Mouse (Mus musculus): Measurements from ENCODE around the gene Rpgrip1l. TPM values are rescaled to one million over a fixed set of nuclear protein-coding genes. Genes with fewer than 3 reads are reported as not detected.

Rpgrip1l gene
- polyA plus RNA-seq, 1 experiment from 2014 or later = 7.9 TPM

- Histone ChIP-seq H3K9me3 (ENCODE audit: low read length) (no peaks in the 10 kb centered on the region), H3K36me3 (ENCODE audit: insufficient read depth, low read length) (peaks cover 6% of the 10 kb centered on the region; the same call in 1 of the 2 replicates), H3K27me3 (ENCODE audit: insufficient read depth, low read length) (no peaks in the 10 kb centered on the region), H3K27ac (ENCODE audit: low read length) (no peak overlapping the region), H3K4me2 (replicated peaks; ENCODE audit: low read depth, low read length) (no peak overlapping the region), H3K4me1 (ENCODE audit: insufficient read depth, low read length) (0 out of 2 replicates have a peak, but pooled peaks cover 7% of the 10 kb centered on the region), H3K4me3 (ENCODE audit: low read length) (no peak overlapping the region), H3K9ac (replicated peaks; ENCODE audit: low read length) (no peak overlapping the region)
- no peak for ATAC-seq (ENCODE audit: low FRiP score, low TSS enrichment)
- WGBS = 88% methylated on average over 3 of the region's 3 CpGs
Observed at GRCm38 (mm10) chr8:91352598-91352997, 39.5 kb upstream of the Rpgrip1l start.

DNA sequence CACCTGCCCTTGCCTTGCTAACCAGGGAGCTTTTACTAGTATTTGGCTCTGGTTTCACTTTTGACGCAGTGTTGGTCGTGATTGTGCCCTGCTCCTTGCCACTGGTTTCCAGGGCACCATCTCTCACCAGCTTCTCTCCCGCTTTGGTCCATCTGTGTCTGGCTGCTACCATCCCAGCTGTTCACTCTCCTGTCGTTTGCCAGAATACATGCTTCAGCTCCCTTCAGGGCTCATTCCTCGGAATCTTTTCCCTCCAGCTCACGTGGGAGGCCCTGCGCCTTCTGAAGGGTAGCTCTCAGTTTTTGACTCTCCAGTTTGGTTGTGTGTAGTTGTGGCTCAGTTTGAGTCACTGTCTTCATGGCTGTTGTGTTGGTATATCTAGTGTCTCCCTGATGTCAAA lies 37.6 kb upstream of the Rpgrip1l start:
- Histone ChIP-seq H3K4me3 (ENCODE audit: low read length) (no peak overlapping the region), H3K9ac (replicated peaks; ENCODE audit: low read length) (no peak overlapping the region), H3K4me2 (replicated peaks; ENCODE audit: low read depth, low read length) (no peak overlapping the region), H3K27me3 (ENCODE audit: insufficient read depth, low read length) (no peaks in the 10 kb centered on the region), H3K27ac (ENCODE audit: low read length) (no peak overlapping the region), H3K4me1 (ENCODE audit: insufficient read depth, low read length) (0 out of 2 replicates have a peak, but pooled peaks cover 10% of the 10 kb centered on the region), H3K36me3 (ENCODE audit: insufficient read depth, low read length) (peaks cover 6% of the 10 kb centered on the region; the same call in 1 of the 2 replicates), H3K9me3 (ENCODE audit: low read length) (no peaks in the 10 kb centered on the region)
- WGBS = 54% methylated on average over 7 of the region's 7 CpGs
- no peak for ATAC-seq (ENCODE audit: low FRiP score, low TSS enrichment)

GRCm38 (mm10) chr8:91349816-91350215 lies 36.8 kb upstream of the Rpgrip1l start:
- no peaks in the 10 kb centered on the region for H3K9me3 ChIP-seq (ENCODE audit: low read length)
- H3K36me3 ChIP-seq (ENCODE audit: insufficient read depth, low read length) = peaks cover 6% of the 10 kb centered on the region; the same call in 1 of the 2 replicates
- H3K4me1 ChIP-seq (ENCODE audit: insufficient read depth, low read length) = peaks cover 13% of the 10 kb centered on the region; the same call in 1 of the 2 replicates
- ATAC-seq (ENCODE audit: low FRiP score, low TSS enrichment) = no peak
- H3K9ac ChIP-seq (replicated peaks; ENCODE audit: low read length) = no peak overlapping the region
- no peak overlapping the region for H3K27ac ChIP-seq (ENCODE audit: low read length)
- H3K27me3 ChIP-seq (ENCODE audit: insufficient read depth, low read length) = no peaks in the 10 kb centered on the region
- 93% methylated on average over 7 of the region's 7 CpGs for WGBS
- no peak overlapping the region for H3K4me2 ChIP-seq (replicated peaks; ENCODE audit: low read depth, low read length)
- H3K4me3 ChIP-seq (ENCODE audit: low read length) = no peak overlapping the region

DNA sequence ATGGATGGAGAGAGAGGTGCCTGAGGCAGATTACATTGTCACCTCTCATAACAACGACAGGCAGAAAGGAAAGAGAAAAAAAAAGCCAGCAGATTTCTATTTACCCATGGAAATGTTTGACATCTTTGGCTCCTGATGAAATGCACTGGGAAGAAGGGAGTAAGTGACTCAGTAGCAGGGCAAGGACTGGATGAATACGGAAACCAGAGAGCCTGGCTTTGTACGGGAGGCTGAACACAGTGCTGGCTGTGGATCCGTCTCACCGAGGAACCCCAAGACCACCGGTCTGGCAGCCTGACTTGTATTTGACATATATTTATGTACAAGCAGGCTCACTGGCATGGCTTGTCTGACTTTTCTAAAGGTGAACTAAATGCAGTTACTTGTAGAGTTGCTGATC lies 34.5 kb upstream of the Rpgrip1l start:
- no peak overlapping the region for H3K9ac ChIP-seq (replicated peaks; ENCODE audit: low read length)
- H3K36me3 ChIP-seq (ENCODE audit: insufficient read depth, low read length) = peaks cover 6% of the 10 kb centered on the region; the same call in 1 of the 2 replicates
- H3K4me1 ChIP-seq (ENCODE audit: insufficient read depth, low read length) = peaks cover 19% of the 10 kb centered on the region
- no peaks in the 10 kb centered on the region for H3K27me3 ChIP-seq (ENCODE audit: insufficient read depth, low read length)
- no peak overlapping the region for H3K4me2 ChIP-seq (replicated peaks; ENCODE audit: low read depth, low read length)
- no peak for ATAC-seq (ENCODE audit: low FRiP score, low TSS enrichment)
- no peak overlapping the region for H3K27ac ChIP-seq (ENCODE audit: low read length)
- H3K9me3 ChIP-seq (ENCODE audit: low read length) = no peaks in the 10 kb centered on the region
- no peak overlapping the region for H3K4me3 ChIP-seq (ENCODE audit: low read length)
- WGBS = 34% methylated on average over 6 of the region's 6 CpGs

DNA sequence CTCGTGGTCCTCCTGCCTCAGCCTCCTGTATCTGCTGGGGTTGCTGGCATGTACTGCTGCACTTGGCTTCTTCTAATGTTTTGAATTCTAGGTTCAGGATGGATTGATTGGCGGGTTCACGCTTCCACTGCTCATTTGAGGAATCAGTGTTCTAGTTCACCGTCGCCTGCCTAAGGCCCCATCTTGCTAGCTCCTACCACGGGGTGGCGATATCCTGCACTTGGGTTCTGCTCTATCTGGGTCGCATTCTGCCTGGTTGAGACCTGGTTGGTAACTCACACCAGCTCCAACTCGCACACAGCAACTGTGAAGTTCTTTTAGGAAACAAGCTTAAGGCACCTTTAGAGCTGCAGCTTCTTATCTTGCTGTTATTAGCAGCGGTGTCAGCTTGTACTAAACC lies 34.1 kb upstream of the Rpgrip1l start:
- H3K4me1 ChIP-seq (ENCODE audit: insufficient read depth, low read length) = peaks cover 24% of the 10 kb centered on the region
- peaks cover 6% of the 10 kb centered on the region; the same call in 1 of the 2 replicates for H3K36me3 ChIP-seq (ENCODE audit: insufficient read depth, low read length)
- no peak overlapping the region for H3K4me2 ChIP-seq (replicated peaks; ENCODE audit: low read depth, low read length)
- no peaks in the 10 kb centered on the region for H3K9me3 ChIP-seq (ENCODE audit: low read length)
- H3K4me3 ChIP-seq (ENCODE audit: low read length) = no peak overlapping the region
- no peak overlapping the region for H3K9ac ChIP-seq (replicated peaks; ENCODE audit: low read length)
- no peak for ATAC-seq (ENCODE audit: low FRiP score, low TSS enrichment)
- no peaks in the 10 kb centered on the region for H3K27me3 ChIP-seq (ENCODE audit: insufficient read depth, low read length)
- no peak overlapping the region for H3K27ac ChIP-seq (ENCODE audit: low read length)
- WGBS = 88% methylated on average over 10 of the region's 10 CpGs

- Histone ChIP-seq H3K4me2 (replicated peaks; ENCODE audit: low read depth, low read length) (no peak overlapping the region), H3K27me3 (ENCODE audit: insufficient read depth, low read length) (no peaks in the 10 kb centered on the region), H3K4me1 (ENCODE audit: insufficient read depth, low read length) (peaks cover 32% of the 10 kb centered on the region), H3K27ac (ENCODE audit: low read length) (no peak overlapping the region), H3K9ac (replicated peaks; ENCODE audit: low read length) (no peak overlapping the region), H3K36me3 (ENCODE audit: insufficient read depth, low read length) (peaks cover 3% of the 10 kb centered on the region; the same call in 1 of the 2 replicates), H3K9me3 (ENCODE audit: low read length) (no peaks in the 10 kb centered on the region), H3K4me3 (ENCODE audit: low read length) (no peak overlapping the region)
- ATAC-seq (ENCODE audit: low FRiP score, low TSS enrichment) = no peak
- 85% methylated on average over 11 of the region's 11 CpGs for WGBS
Observed at GRCm38 (mm10) chr8:91344659-91345058, 31.6 kb upstream of the Rpgrip1l start.

DNA sequence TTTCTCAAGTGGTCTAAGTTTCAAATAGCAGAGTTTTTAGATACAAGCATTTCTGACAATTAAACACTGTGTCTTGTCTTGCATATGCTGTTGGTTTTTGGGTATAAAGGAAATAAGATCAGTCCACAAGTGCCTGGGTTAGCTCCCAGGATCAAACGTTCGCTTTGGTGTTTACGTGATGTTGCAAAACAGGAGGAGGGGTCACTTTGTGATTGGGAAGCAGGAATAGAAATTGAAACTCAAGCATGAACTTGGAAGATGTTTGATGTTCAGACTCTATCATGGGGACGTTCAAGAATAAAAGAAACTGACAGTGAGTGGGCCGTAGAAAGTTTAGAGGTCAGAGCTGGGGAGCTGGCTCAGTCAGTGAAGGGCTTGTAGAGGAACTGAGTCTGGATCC lies 29.7 kb upstream of the Rpgrip1l start:
- WGBS = 75% methylated on average over 5 of the region's 5 CpGs

DNA sequence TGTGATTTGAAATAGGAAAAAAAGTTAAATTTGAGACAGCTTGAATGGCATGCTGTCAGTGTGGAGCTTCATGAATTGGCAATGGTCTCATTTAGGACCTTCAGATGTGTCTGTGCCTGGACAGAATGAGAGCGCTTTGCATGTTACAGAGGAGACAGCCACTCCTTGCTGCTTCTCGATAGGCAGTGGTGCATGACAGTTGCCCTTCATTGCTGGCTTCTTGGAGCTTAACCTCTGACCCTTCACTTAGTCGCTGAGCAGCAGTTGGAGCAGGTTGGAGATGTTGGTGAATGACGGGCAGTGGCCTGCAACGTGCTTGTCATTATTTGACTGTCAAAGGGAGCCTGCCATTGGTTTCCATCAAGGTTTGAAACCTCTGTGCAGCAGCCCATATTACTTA lies 29.1 kb upstream of the Rpgrip1l start:
- H3K9ac ChIP-seq (replicated peaks; ENCODE audit: low read length) = no peak overlapping the region
- no peak overlapping the region for H3K4me2 ChIP-seq (replicated peaks; ENCODE audit: low read depth, low read length)
- no peak overlapping the region for H3K4me3 ChIP-seq (ENCODE audit: low read length)
- no peak overlapping the region for H3K27ac ChIP-seq (ENCODE audit: low read length)
- H3K9me3 ChIP-seq (ENCODE audit: low read length) = no peaks in the 10 kb centered on the region
- no peaks in the 10 kb centered on the region for H3K36me3 ChIP-seq (ENCODE audit: insufficient read depth, low read length)
- peak; percentile 65 for ATAC-seq (ENCODE audit: low FRiP score, low TSS enrichment)
- H3K4me1 ChIP-seq (ENCODE audit: insufficient read depth, low read length) = peaks cover 27% of the 10 kb centered on the region
- no peaks in the 10 kb centered on the region for H3K27me3 ChIP-seq (ENCODE audit: insufficient read depth, low read length)
- WGBS = 25% methylated on average over 5 of the region's 5 CpGs

More for the DNA sequence above, 29.7 kb upstream of the Rpgrip1l start:
- Histone ChIP-seq H3K27me3 (ENCODE audit: insufficient read depth, low read length) (no peaks in the 10 kb centered on the region), H3K9ac (replicated peaks; ENCODE audit: low read length) (no peak overlapping the region), H3K4me3 (ENCODE audit: low read length) (no peak overlapping the region), H3K4me1 (ENCODE audit: insufficient read depth, low read length) (peaks cover 29% of the 10 kb centered on the region), H3K36me3 (ENCODE audit: insufficient read depth, low read length) (no peaks in the 10 kb centered on the region), H3K27ac (ENCODE audit: low read length) (no peak overlapping the region), H3K9me3 (ENCODE audit: low read length) (no peaks in the 10 kb centered on the region), H3K4me2 (replicated peaks; ENCODE audit: low read depth, low read length) (no peak overlapping the region)
- ATAC-seq (ENCODE audit: low FRiP score, low TSS enrichment) = no peak

DNA sequence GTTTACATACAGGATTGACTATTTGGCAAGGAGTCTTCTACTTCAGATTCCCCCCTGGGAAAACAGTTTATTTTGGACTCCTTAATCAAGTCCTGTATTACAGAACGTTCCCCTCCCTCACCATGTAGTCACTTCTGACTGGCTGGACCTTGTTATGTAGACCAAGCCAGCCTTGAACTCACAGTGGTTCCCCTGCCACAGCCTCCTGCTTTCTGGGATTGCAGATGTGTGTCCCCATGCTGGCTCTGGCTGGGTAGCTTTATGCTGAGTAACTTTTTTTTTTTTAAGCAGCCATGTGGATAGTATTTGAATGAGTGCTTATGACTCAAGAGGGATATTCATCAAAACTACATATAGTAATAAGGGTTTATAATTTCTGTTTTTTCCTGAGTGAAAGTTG lies 27.7 kb upstream of the Rpgrip1l start:
- Histone ChIP-seq H3K27ac (ENCODE audit: low read length) (no peak overlapping the region), H3K4me2 (replicated peaks; ENCODE audit: low read depth, low read length) (no peak overlapping the region), H3K9me3 (ENCODE audit: low read length) (peaks cover 3% of the 10 kb centered on the region; the same call in 1 of the 2 replicates), H3K9ac (replicated peaks; ENCODE audit: low read length) (no peak overlapping the region), H3K27me3 (ENCODE audit: insufficient read depth, low read length) (no peaks in the 10 kb centered on the region), H3K4me1 (ENCODE audit: insufficient read depth, low read length) (peaks cover 26% of the 10 kb centered on the region), H3K4me3 (ENCODE audit: low read length) (no peak overlapping the region), H3K36me3 (ENCODE audit: insufficient read depth, low read length) (0 out of 2 replicates have a peak, but pooled peaks cover 5% of the 10 kb centered on the region)
- no peak for ATAC-seq (ENCODE audit: low FRiP score, low TSS enrichment)
- WGBS = 48% methylated on average over 1 of the region's 1 CpGs

- no peak overlapping the region for H3K27ac ChIP-seq (ENCODE audit: low read length)
- 0 out of 2 replicates have a peak, but pooled peaks cover 5% of the 10 kb centered on the region for H3K36me3 ChIP-seq (ENCODE audit: insufficient read depth, low read length)
- no peak overlapping the region for H3K9ac ChIP-seq (replicated peaks; ENCODE audit: low read length)
- H3K4me3 ChIP-seq (ENCODE audit: low read length) = no peak overlapping the region
- WGBS = 78% methylated on average over 8 of the region's 8 CpGs
- H3K9me3 ChIP-seq (ENCODE audit: low read length) = peaks cover 3% of the 10 kb centered on the region
- ATAC-seq (ENCODE audit: low FRiP score, low TSS enrichment) = no peak; the same call in 1 of the 2 replicates
- H3K4me1 ChIP-seq (ENCODE audit: insufficient read depth, low read length) = peaks cover 17% of the 10 kb centered on the region
- no peak overlapping the region for H3K4me2 ChIP-seq (replicated peaks; ENCODE audit: low read depth, low read length)
- H3K27me3 ChIP-seq (ENCODE audit: insufficient read depth, low read length) = no peaks in the 10 kb centered on the region
Observed at GRCm38 (mm10) chr8:91339651-91340050, 26.6 kb upstream of the Rpgrip1l start.

Data from kidney, embryonic 16.5 days (tissue).